Mouse (Mus musculus): ENCODE measurements around the gene Sv2c.
"Not testable (repeated sequence)": the region's sequence is repeated elsewhere in the genome, so short reads cannot be mapped to it uniquely, and the experiment has no call there.

Gene Sv2c

GRCm38 (mm10) chr13:95968031-95968430, 164.3 kb downstream of the Sv2c start:
- not testable (repeated sequence) for DNase-seq (ENCODE audit: low spot score in 2 of 2)

DNA sequence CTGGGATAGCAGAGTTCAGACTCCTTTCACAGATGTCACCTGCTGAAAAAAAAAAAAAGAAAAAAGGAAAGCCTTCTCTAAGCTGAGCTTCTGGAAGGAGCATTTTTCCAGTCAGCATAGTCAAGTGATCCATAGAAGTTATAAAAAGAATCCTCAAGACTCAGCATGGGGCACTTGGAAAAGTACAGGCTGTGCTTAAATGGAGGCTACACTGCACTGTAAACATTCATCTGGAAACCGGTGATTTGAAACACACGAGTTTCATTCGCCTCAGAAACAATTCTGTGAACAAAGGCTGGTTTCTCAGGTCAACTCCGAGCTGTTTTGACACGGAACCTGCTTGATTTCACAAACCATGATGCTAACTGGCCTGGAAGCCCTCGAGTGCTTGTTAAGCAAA, 165.6 kb downstream of the Sv2c start:
- no peak for DNase-seq (ENCODE audit: low spot score in 2 of 2)

DNA sequence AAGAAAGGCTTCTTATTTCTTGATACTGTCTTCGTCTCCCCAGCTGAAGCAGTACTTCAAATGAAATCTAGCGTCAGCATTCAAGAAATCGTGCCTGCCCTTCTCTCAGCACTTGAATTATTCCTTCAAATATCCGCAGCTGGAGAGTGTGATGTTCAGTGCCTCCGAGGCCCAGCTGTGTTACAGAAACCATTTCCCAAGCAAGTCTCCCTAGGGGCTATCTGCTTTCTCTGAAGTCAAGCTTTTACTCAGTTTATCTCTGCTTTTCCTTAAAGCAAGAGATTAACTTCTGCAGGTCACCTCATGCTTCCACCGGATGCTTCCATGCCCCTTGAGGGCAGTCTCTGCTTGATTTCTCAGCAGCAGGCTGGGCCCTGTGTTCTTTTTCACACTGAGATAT, 166.8 kb downstream of the Sv2c start:
- DNase-seq (ENCODE audit: low spot score in 2 of 2) = no peak

DNA sequence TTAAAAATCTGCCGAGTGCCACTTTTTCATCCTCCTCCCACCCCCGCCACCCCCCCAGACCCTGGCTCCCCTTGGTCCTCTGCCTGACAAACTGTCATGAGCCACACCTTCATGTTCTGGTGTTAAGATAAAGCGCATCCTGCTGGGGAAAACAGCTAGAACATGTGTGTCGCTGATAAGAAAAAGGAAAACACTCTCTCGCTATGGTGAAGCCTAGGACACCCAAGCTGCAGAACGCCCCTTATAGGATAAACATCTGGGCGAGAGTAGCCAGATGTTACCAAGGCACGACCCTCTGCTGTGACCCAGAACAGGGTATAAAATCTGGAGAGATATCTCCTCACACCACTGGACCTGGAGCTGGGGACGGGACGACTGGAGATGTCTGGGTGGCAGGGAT, 167.2 kb downstream of the Sv2c start:
- no peak for DNase-seq (ENCODE audit: low spot score in 2 of 2)

GRCm38 (mm10) chr13:95964226-95964625, 168.2 kb downstream of the Sv2c start:
- DNase-seq (ENCODE audit: low spot score in 2 of 2) = no peak

DNA sequence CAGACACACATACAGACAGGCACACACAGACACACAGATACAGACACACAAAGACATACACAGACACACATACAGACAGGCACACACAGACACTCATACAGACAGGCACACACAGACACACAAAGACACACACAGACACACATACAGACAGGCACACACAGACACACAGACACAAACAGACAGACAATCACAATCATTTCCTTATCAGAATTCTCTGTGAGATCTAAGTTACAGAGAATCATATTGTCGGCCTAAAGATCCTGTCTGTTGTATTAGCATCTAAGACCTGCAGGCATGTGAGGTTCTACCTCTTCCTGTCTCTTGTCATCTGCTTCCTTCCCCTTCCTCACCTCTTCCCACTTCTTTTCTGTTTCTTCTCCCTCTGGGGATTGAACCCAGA, 168.7 kb downstream of the Sv2c start:
- no peak for DNase-seq (ENCODE audit: low spot score in 2 of 2)

GRCm38 (mm10) chr13:95961905-95962304, 170.5 kb downstream of the Sv2c start:
- DNase-seq (ENCODE audit: low spot score in 2 of 2) = no peak

GRCm38 (mm10) chr13:95961191-95961791, 171.1 kb downstream of the Sv2c start:
- DNase-seq (ENCODE audit: low spot score in 2 of 2) = no peak

DNA sequence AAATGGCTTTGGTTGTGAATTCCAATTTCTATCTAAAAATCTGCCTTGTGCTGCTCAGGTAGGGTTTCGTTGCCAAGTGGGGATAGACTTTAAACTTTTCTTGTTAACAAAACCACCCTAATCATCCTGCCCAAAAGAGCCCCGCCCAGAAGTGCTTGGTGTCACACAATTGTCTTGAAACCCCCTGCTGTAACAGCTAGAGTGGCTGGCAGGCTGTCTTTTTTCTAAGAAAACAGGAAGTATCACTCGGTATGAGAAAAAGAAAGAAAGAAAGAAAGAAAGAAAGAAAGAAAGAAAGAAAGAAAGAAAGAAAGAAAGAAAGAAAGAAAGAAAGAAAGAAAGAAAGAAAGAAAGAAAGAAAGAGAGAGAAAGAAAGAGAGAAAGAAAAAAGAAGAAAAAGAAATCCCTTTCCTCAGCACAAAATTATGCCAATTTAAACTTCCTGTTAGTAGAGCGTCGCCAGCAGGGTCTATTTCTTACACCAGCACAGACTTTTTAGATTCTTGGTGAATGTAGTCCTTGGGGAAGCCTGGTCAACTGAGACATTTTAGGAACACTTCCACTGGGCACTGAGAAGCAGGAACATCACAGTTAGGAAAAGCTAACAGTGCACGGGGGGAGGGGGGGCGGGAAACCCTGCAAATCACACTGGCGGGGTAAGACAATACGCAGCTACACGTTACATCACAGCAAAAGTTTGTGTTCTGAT, 171.7 kb downstream of the Sv2c start:
- DNase-seq (ENCODE audit: low spot score in 2 of 2) = no peak

GRCm38 (mm10) chr13:95959651-95960476, 172.5 kb downstream of the Sv2c start:
- DNase-seq (ENCODE audit: low spot score in 2 of 2) = no peak

DNA sequence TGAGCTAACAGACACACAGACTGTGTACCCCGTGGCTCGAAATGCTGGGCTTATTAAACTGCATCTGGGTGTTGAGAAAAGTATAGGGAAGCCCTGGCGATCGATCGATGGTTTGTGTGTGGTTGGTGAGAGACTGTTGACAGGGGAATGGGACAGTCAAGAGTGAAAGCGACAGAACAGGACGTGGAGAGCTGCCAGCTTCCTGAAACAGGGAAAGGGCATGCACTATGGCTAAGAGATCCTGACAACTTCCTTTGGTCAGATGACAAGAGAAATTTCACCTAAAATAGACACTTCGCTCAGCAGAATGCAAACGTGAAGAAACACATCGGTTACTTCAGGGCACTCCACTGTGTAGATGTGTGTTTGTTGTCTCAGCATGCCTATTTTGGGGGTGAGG, 175.2 kb downstream of the Sv2c start:
- no peak for DNase-seq (ENCODE audit: low spot score in 2 of 2)

- no peak for DNase-seq (ENCODE audit: low spot score in 2 of 2)
Observed at GRCm38 (mm10) chr13:95956327-95956781, 176.0 kb downstream of the Sv2c start.

- DNase-seq (ENCODE audit: low spot score in 2 of 2) = no peak
Observed at GRCm38 (mm10) chr13:95955204-95955603, 177.2 kb downstream of the Sv2c start.

- no peak for DNase-seq (ENCODE audit: low spot score in 2 of 2)
Observed at GRCm38 (mm10) chr13:95953636-95954035, 178.7 kb downstream of the Sv2c start.

DNA sequence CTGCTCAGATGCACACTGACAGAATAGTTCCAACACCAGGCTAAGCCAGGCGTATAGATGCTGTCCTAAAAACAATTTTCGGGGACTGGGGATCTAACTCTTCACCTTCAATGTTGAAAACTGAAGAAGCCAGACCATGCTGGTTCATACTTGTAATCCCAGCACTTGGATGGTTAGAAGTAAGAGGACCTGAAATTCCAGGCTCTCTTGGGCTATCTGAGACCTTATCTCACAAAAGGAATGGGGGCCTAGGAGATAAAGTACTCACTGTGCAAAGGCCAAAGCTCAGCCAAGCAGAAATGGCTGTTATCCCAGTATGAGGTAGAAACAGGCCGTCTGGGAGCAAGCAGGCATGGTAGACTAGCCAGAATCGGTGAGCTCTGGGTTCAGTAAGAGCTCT, 180.1 kb downstream of the Sv2c start:
- no peak for DNase-seq (ENCODE audit: low spot score in 2 of 2)

- DNase-seq (ENCODE audit: low spot score in 2 of 2) = no peak
Observed at GRCm38 (mm10) chr13:95951098-95951894, 181.1 kb downstream of the Sv2c start.

- DNase-seq (ENCODE audit: low spot score in 2 of 2) = no peak
Observed at GRCm38 (mm10) chr13:95950434-95951091, 181.8 kb downstream of the Sv2c start.

DNA sequence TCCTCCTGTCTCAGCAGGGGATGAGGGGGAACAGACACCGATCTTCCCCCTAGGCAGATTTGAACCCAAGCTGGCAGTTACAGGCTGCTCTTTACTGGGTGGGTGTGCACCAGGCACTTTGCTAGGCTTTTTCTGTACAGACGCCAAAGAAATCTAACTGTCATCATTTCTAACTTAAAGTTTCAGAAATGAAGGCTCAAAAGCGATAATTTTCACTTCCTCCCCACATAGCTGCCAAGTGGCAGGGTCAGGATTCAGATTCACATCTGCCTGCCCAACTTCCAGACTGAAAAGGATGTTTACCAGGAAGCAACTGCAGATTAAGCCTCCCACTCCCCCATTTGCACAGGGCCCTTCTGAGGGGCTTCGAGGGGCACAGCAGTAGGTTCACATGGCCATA, 183.0 kb downstream of the Sv2c start:
- no peak for DNase-seq (ENCODE audit: low spot score in 2 of 2)

DNA sequence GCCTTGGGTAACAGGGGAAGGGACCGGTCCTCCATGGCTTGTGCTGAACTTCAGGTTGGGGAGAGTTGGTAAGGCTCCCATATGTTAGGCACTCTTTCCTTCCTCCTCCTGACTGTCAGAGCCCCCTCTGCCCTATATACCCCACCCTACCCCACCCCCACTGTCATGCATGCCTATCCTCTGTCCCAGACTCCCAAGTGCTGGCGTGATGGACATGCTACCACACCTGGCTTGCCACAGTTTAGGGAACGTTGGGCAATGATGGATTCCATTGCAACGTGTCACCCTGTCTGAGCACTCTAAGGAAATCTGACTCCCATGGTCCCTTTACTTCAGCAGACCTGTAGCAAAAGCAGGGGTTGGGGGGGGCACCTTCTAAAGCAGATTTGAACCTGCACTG, 183.6 kb downstream of the Sv2c start:
- no peak for DNase-seq (ENCODE audit: low spot score in 2 of 2)

- no peak for DNase-seq (ENCODE audit: low spot score in 2 of 2)
Observed at GRCm38 (mm10) chr13:95948394-95948793, 184.0 kb downstream of the Sv2c start.

DNA sequence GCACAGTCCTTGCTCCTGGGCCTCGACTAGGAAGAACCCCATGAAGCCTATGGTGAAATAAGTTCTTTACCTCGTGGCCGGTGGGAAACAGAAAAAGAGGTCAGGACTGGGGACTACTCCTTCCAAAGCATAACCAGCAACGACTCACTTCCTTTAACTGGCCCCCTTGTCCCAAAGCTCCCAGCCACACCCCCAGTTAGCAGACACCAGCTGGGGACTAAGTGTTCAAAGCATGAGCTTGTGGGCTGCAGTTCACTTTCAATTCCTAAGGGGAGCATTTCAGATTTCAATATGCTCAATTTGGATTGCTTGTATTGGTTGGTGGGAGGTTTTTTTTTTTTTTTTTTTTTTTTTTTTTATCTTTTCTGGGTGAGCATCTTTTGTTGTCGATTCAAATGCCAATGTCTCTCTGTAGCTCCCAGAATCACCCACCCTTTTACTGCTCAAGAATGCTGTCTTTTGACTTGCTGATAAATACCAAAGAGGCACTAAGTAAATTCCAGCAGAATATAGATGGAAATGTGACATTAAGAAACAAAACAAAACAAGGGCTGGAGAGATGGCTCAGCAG, 186.4 kb downstream of the Sv2c start:
- no peak for DNase-seq (ENCODE audit: low spot score in 2 of 2)

Measured in urinary bladder, postnatal 36 days (tissue).